Mouse (Mus musculus) adrenal gland, postnatal 36 days (tissue): ENCODE results near the gene Tmprss7. TPM values are rescaled to one million over a fixed set of nuclear protein-coding genes. Genes with fewer than 3 reads are reported as not detected.
A peak's percentile ranks its signal among the peaks of the same experiment; 100 is the strongest.

Experiments
- DNase-seq, 2 experiments: peaks; one replicate each; pipeline ENCODE4 v3.0.0; 2021; ENCODE audit warnings: mixed read lengths in 1 of 2
- total RNA-seq, 2 experiments: library from RNA; stranded (reverse); gene quantifications; 2 replicates each; pipeline ENCODE4 v1.2.3; 2021

Tmprss7 gene
- total RNA-seq, 2 experiments from 2014 or later: 0.13 TPM; not detected in 1

DNA sequence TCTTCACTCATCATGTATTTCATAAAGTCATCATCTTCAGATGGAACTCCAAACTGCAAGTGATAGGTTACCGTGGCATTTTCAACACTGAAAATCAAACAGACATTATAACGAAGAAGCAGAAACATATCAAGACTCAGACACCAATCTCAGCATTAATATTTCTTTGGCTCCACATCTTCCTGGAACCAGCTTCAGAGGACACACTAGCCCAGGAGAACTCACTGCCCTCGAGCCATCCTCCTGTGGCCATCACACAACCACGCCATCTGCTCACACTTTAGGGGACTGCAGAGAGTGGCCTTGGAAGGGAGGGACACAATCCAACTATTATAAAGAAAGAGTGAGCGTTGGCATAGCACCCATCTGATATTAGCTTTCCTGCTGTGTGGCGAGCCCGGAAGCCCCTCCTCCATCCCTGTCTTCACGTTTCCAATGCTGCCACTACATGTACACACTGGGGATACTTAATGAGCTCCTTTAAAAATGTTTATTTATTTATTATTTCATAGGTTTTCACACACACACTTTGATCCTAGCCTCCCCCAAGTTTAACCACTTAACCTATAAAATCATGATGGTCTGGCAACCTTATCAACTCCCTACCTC, 63.9 kb downstream of the Tmprss7 start:
- no peak for DNase-seq

DNA sequence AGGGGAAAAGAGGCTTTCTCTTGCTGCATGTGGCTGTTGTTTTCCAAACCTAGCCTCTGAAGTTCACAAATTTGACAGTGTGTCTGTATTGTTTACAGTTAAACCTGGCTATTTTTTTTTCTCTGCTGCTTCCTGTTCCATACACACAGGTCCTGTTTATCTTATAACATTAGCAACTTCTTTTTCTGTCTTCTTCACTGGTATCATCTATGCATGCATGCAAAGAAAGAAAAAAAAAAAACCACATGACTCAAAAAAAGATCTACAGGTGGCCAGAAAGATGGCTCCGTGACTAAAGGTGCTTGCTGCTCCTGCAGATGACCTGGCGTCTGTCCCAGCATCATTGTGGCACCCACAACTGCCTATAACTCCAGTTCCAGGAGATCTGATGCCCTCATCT, 68.1 kb downstream of the Tmprss7 start:
- no peak for DNase-seq

DNA sequence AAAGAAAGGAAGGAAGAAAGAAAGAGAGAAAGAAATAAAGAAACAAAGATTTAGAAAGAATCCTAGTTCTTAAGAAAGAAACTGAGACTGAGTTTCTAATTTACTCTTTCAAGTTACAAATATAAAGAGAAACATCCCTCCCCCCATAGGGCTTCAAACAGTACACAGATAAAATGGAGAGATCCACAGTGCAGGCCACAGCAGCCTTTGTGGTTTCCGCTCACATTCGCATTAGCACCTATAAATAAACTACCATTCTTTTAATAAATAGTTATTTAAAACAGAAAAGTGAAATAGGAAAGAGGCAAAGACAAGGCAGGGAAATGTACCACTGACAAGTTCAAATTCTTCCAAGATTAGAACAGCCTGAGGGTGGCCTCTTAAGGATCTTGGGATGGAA, 68.7 kb downstream of the Tmprss7 start:
- no peak for DNase-seq

DNA sequence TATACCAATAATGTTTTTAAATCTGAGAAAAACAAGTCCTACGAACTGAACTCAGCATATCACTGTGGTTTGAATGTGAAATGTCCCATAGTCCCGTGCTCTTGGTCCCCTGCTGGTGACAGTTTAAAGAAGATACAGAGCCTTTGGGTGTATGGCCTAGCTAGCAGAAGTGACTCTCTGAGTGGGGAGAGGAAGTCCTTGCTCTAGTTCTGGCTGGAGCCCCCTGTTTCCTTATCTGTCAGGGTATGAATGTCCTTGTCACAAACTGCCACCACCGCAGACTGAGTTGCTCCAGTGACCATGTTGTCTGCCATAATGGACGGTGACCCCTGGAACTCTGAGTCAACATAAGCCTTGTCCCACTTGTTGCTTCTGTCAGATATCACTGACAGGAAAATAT, 70.2 kb downstream of the Tmprss7 start:
- DNase-seq: no peak

DNA sequence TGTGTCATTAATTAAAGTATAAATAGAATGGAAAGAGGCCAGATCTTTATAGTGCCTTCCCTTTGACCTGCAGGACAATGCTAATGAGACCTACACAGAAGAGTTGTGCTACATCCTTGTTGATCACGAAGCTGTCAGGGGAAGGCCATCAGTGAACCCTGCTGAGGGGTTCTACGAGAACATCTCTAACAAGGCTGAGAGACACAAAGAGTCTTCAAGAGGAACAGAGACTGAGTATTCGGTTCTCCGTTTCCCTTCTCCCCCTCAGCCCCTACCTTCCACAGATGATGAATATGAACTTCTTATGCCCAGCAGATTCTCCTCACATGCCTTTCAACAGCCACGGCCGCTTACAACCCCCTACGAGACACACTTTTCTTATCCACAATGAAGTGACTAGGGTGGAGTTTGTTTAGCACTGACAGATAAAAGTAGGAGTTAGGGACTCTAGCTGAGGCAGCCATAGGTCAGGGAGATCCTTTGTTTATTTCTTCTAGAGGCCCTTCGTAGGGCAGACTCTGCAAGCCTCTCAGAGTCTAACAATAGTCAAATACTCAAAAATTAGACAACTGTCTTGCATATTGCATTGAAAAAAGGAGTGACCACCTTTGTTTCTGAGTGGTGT, 73.6 kb downstream of the Tmprss7 start:
- DNase-seq: no peak

DNA sequence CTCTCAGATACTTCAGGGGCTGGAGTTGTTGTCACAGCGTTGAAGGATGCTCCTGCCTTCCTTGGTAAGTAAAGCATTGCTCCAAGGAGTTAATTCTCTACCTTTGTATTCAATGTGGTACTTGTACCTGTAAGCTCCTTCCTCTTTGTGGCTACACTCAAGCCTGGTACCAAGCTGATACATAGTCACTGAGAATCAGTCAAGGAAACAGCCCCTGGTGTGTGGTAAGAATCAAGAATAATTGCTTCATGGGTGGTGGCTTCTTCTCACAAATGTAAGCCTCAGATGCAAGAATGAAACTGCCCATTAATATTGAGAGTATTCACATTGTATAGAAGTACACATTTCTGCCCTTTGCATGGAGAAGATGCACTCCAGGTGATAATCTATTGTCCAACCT, 77.5 kb downstream of the Tmprss7 start:
- DNase-seq: no peak

DNA sequence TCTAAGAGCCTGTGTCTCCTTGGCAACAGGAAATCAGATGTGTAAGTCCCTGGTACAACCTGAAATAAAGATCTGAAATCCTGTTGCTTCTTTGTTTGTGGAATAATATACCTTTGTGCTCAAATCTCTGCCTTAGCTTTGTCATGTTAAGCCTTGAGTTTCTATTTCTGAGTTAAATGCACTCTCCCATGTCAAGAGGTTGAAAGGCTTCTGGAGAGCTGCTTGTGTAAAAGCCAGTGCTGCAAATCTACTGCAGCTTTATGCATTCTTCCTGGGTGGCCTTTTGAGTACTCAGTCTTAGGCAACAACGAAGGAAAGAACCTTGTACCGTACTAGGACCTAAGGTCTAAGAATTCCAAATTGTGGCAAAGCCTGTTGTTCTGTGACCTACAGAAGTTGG, 80.2 kb downstream of the Tmprss7 start:
- no peak for DNase-seq

DNA sequence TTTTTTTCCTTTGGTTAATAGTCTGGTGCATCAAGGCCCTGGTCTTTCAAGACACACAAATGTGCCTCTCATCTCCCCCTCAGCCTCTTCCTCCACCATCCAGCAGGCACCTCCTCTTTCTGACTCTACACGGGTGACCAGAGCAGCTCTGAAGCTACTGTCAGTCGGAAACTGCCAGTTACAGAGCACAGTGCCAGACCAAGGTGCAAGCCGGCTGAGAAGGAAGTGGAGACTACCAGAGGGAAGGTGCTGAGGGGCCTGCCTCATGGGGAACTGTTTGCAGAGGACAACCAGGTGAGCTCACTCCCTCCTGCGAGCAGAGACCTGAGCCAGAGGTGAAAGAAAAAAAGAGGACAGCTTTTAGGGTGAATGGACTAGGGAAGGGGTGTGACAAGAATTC, 83.2 kb downstream of the Tmprss7 start, which contains the start of gene Gcsam:
Gcsam (plus strand) TSS at position 114 of the 400 bp plus-strand sequence.
- DNase-seq: no peak

DNA sequence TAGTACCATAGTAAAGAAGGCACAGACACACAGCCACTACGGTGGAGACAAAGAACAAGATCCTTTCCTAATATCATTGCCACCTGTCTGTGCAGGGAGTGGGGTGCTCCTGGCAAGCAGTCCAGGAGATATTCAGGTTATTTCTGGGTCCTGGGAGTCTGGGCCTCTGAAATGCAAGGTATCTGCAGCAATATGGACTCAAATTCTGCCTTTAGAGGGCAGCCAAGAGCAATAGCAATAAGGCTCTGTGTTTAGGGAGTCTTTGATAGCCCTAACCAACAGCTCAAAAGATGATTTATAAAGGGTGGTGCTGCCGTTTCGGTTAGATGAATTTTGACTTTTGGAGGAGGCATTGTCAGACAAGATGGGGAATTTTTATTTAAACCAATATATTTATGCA, 84.2 kb downstream of the Tmprss7 start:
- peak in 1 of 2 experiments; percentile 46 for DNase-seq

DNA sequence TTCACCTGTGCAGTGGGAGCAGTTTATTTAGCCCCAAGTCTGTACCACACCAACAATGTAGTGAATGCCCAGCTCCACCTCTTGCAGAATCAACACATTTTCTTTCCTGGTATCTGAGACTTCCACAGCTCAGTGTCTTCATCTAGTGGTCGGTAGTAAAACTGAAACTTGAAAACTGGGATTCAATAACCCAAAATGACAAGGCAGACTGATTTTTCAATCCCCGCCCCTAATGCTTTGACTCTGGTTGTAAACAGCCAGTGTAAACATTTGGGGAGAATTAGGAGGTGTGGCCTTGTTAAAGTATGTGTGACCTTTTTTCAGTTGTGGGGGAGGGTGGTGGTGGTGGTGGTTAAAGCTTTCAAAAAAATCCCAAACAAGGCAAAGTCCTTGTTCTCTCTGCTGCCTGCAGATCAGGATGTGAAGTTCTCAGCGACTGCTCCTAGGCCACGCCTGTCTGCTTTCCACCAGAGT, 84.9 kb downstream of the Tmprss7 start:
- DNase-seq: peak in 1 of 2 experiments; percentile 9

Other genes starting within 250 kb of the Tmprss7 start
- gene Gm609, start 200.7 kb downstream of the Tmprss7 start, total RNA-seq: not detected
- not detected for gene Gm17783, start 161.6 kb downstream of the Tmprss7 start, total RNA-seq
- gene Slc9c1, start 158.3 kb downstream of the Tmprss7 start, total RNA-seq: not detected
- under 1 TPM in 1 of 2 experiments, not detected in 1; 0.10 TPM for gene Gcsam, start 83.3 kb downstream of the Tmprss7 start, total RNA-seq
- under 1 TPM; 0.16 to 0.20 TPM for gene BC016579, start 39.6 kb downstream of the Tmprss7 start, total RNA-seq
- 1 to 10 TPM; 2.7 to 3.0 TPM for gene Tagln3, start 30.9 kb upstream of the Tmprss7 start, total RNA-seq
- 10 to 100 TPM; 17.0 to 28.8 TPM for gene Abhd10, start 49.3 kb upstream of the Tmprss7 start, total RNA-seq